Mouse (Mus musculus): Measurements from ENCODE around the gene Rfxank.

GRCm38 (mm10) chr8:70092786-70093185 lies 46.2 kb downstream of the Rfxank start:
- no peak for TF ChIP-seq CTCF (IDR thresholded peaks at IDR 0.05; ENCODE audit: low read depth, low read length)
- TF ChIP-seq POLR2A (IDR thresholded peaks at IDR 0.05; ENCODE audit: borderline replicate concordance, low read depth, low read length), result no peak
